Mouse (Mus musculus): ENCODE measurements around the gene Pgm2. TPM values are rescaled to one million over a fixed set of nuclear protein-coding genes. Genes with fewer than 3 reads are reported as not detected.

The Pgm2 gene
- 12.6 and 13.7 TPM in 2 replicates for total RNA-seq (2014; rRNA removed)
- 14.0 and 15.4 TPM in 2 replicates for polyA plus RNA-seq (2015; fragmentation: Nextera tagmentation; extraction: Ambion mirVana)

GRCm38 (mm10) chr5:64092748-64093292 is at the start of gene Pgm2:
Pgm2 (plus strand) TSS chr5:64092950.
- Histone ChIP-seq H3K9me3 (ENCODE audit: low read length) (no peaks in the 10 kb centered on the region), H3K4me2 (ENCODE audit: low read depth, low read length, poor library complexity, severe bottlenecking) (peak within 1 kb of the TSS; percentile 89), H3K9ac (replicated peaks; ENCODE audit: low read length, poor library complexity, severe bottlenecking) (peak within 1 kb of the TSS; percentile 77), H3K4me1 (ENCODE audit: insufficient read depth, low read length) (0 out of 2 replicates have a peak, but pooled peaks cover 8% of the 10 kb centered on the region), H3K27me3 (ENCODE audit: insufficient read depth, low read length) (no peaks in the 10 kb centered on the region), H3K36me3 (ENCODE audit: insufficient read depth, low read length) (no peaks in the 10 kb centered on the region), H3K4me3 (ENCODE audit: low read depth, low read length) (peak within 1 kb of the TSS; percentile 54), H3K27ac (ENCODE audit: low read depth, low read length) (peak within 1 kb of the TSS; percentile 62)
- ATAC-seq (ENCODE audit: low FRiP score) = peak; percentile 92
- WGBS = under 1% methylated on average over 43 of the region's 43 CpGs
- TF ChIP-seq CTCF (IDR thresholded peaks at IDR 0.05) = no peak; the same call in 1 of the 2 replicates
- peak; percentile 84 for DNase-seq (ENCODE audit: low spot score)

- Histone ChIP-seq H3K9me3 (ENCODE audit: low read length) (no peaks in the 10 kb centered on the region), H3K27me3 (ENCODE audit: insufficient read depth, low read length) (no peaks in the 10 kb centered on the region), H3K4me3 (ENCODE audit: low read depth, low read length) (no peak overlapping the region), H3K36me3 (ENCODE audit: insufficient read depth, low read length) (no peaks in the 10 kb centered on the region), H3K27ac (ENCODE audit: low read depth, low read length) (no peak overlapping the region), H3K9ac (replicated peaks; ENCODE audit: low read length, poor library complexity, severe bottlenecking) (no peak overlapping the region), H3K4me1 (ENCODE audit: insufficient read depth, low read length) (no peaks in the 10 kb centered on the region), H3K4me2 (ENCODE audit: low read depth, low read length, poor library complexity, severe bottlenecking) (no peak overlapping the region)
- ATAC-seq (ENCODE audit: low FRiP score) (no peak), DNase-seq (ENCODE audit: low spot score) (no peak)
- 40% methylated on average over 5 of the region's 5 CpGs for WGBS
- no peak for TF ChIP-seq CTCF (IDR thresholded peaks at IDR 0.05)
These were observed 48.9 kb upstream of the Pgm2 start for GRCm38 (mm10) chr5:64043694-64044453.

GRCm38 (mm10) chr5:64044790-64045189 is 48.0 kb upstream of the Pgm2 start:
- Histone ChIP-seq H3K4me1 (ENCODE audit: insufficient read depth, low read length) (no peaks in the 10 kb centered on the region), H3K9me3 (ENCODE audit: low read length) (no peaks in the 10 kb centered on the region), H3K27me3 (ENCODE audit: insufficient read depth, low read length) (no peaks in the 10 kb centered on the region), H3K36me3 (ENCODE audit: insufficient read depth, low read length) (no peaks in the 10 kb centered on the region), H3K27ac (ENCODE audit: low read depth, low read length) (no peak overlapping the region), H3K9ac (replicated peaks; ENCODE audit: low read length, poor library complexity, severe bottlenecking) (no peak overlapping the region), H3K4me2 (ENCODE audit: low read depth, low read length, poor library complexity, severe bottlenecking) (no peak overlapping the region), H3K4me3 (ENCODE audit: low read depth, low read length) (no peak overlapping the region)
- DNase-seq (ENCODE audit: low spot score) (no peak), ATAC-seq (ENCODE audit: low FRiP score) (no peak)
- no peak for TF ChIP-seq CTCF (IDR thresholded peaks at IDR 0.05)
- 85% methylated on average over 18 of the region's 18 CpGs for WGBS

- ATAC-seq (ENCODE audit: low FRiP score) (0 out of 2 replicates have a peak, but pooled peaks have one; percentile 41), DNase-seq (ENCODE audit: low spot score) (peak; percentile 41)
- TF ChIP-seq CTCF (IDR thresholded peaks at IDR 0.05) = no peak
- WGBS = 40% methylated on average over 8 of the region's 8 CpGs
- no peak overlapping the region for H3K4me2 ChIP-seq (ENCODE audit: low read depth, low read length, poor library complexity, severe bottlenecking)
- H3K27ac ChIP-seq (ENCODE audit: low read depth, low read length) = no peak overlapping the region
- no peaks in the 10 kb centered on the region for H3K9me3 ChIP-seq (ENCODE audit: low read length)
- H3K4me1 ChIP-seq (ENCODE audit: insufficient read depth, low read length) = no peaks in the 10 kb centered on the region
- H3K9ac ChIP-seq (replicated peaks; ENCODE audit: low read length, poor library complexity, severe bottlenecking) = no peak overlapping the region
- H3K36me3 ChIP-seq (ENCODE audit: insufficient read depth, low read length) = no peaks in the 10 kb centered on the region
- no peak overlapping the region for H3K4me3 ChIP-seq (ENCODE audit: low read depth, low read length)
- no peaks in the 10 kb centered on the region for H3K27me3 ChIP-seq (ENCODE audit: insufficient read depth, low read length)
These were observed 47.2 kb upstream of the Pgm2 start for GRCm38 (mm10) chr5:64045502-64045901.

GRCm38 (mm10) chr5:64046995-64047394 is 45.8 kb upstream of the Pgm2 start:
- no peak for DNase-seq (ENCODE audit: low spot score)
- 71% methylated on average over 11 of the region's 11 CpGs for WGBS

GRCm38 (mm10) chr5:64047921-64048320 is 44.8 kb upstream of the Pgm2 start:
- ATAC-seq (ENCODE audit: low FRiP score) (no peak), DNase-seq (ENCODE audit: low spot score) (no peak)
- 67% methylated on average over 6 of the region's 6 CpGs for WGBS
- TF ChIP-seq CTCF (IDR thresholded peaks at IDR 0.05) = no peak
- Histone ChIP-seq H3K27ac (ENCODE audit: low read depth, low read length) (no peak overlapping the region), H3K4me3 (ENCODE audit: low read depth, low read length) (no peak overlapping the region), H3K4me1 (ENCODE audit: insufficient read depth, low read length) (no peaks in the 10 kb centered on the region), H3K9me3 (ENCODE audit: low read length) (no peaks in the 10 kb centered on the region), H3K27me3 (ENCODE audit: insufficient read depth, low read length) (no peaks in the 10 kb centered on the region), H3K4me2 (ENCODE audit: low read depth, low read length, poor library complexity, severe bottlenecking) (no peak overlapping the region), H3K9ac (replicated peaks; ENCODE audit: low read length, poor library complexity, severe bottlenecking) (no peak overlapping the region), H3K36me3 (ENCODE audit: insufficient read depth, low read length) (no peaks in the 10 kb centered on the region)

More at GRCm38 (mm10) chr5:64046995-64047394, 45.8 kb upstream of the Pgm2 start:
- H3K4me1 ChIP-seq (ENCODE audit: insufficient read depth, low read length) = no peaks in the 10 kb centered on the region
- H3K4me3 ChIP-seq (ENCODE audit: low read depth, low read length) = no peak overlapping the region
- ATAC-seq (ENCODE audit: low FRiP score) = no peak
- no peaks in the 10 kb centered on the region for H3K36me3 ChIP-seq (ENCODE audit: insufficient read depth, low read length)
- no peak overlapping the region for H3K27ac ChIP-seq (ENCODE audit: low read depth, low read length)
- H3K9ac ChIP-seq (replicated peaks; ENCODE audit: low read length, poor library complexity, severe bottlenecking) = no peak overlapping the region
- TF ChIP-seq CTCF (IDR thresholded peaks at IDR 0.05) = no peak
- H3K9me3 ChIP-seq (ENCODE audit: low read length) = no peaks in the 10 kb centered on the region
- no peak overlapping the region for H3K4me2 ChIP-seq (ENCODE audit: low read depth, low read length, poor library complexity, severe bottlenecking)
- H3K27me3 ChIP-seq (ENCODE audit: insufficient read depth, low read length) = no peaks in the 10 kb centered on the region
